ENCODE assay signal across 13 mouse cellular contexts in the genomic region with DNA sequence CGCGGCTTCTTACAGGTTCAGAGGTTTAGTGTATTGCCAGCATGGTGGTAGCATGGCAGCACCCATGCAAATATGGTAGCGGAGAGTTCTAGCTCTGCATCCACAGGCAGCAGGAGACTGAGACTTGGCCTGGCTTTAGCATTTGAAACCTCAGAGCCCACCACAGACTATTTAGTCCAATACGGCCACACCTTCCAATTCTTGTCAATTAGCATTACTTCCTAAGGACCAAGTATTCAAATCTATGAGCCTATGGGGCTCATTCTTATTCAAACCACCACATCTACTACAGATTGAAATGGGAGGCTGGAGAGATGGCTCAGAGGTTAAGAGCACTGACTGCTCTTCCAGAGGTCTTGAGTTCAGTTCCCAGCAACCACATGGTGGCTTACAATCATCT. TPM values are rescaled to one million over a fixed set of nuclear protein-coding genes. Genes with fewer than 3 reads are reported as not detected.
DNase-seq lines count a peak whose midpoint lies in the region; ATAC-seq and TF ChIP-seq lines count a peak whose summit lies in the region.
"Had no signal": no experiment of that assay in that cellular context is flagged by ENCODE, and none has a peak within 500 bp of the region (broad histone marks: within the 10 kb centered on the region; RNA-seq: fewer than 3 reads in every experiment).

No protein-coding gene starts in this region.

- ATAC-seq in embryonic facial prominence, embryonic 15.5 days (ENCODE audit: insufficient number of reproducible peaks, low FRiP score, low TSS enrichment, low read depth): no peak
- ATAC-seq in intestine, embryonic 15.5 days: no peak
- no peak for ATAC-seq in neural tube, embryonic 15.5 days (ENCODE audit: low FRiP score)

- H3K4me3 ChIP-seq in left cerebral cortex, adult 2 months: no peak overlapping the region
- H3K4me3 ChIP-seq in embryonic facial prominence, embryonic 15.5 days (replicated peaks): no peak overlapping the region
- no peak overlapping the region for H3K4me3 ChIP-seq in intestine, embryonic 15.5 days (replicated peaks)
- H3K4me3 ChIP-seq in neural tube, embryonic 15.5 days (replicated peaks): no peak overlapping the region

- no peaks in the 10 kb centered on the region for H3K36me3 ChIP-seq in embryonic facial prominence, embryonic 15.5 days
- H3K36me3 ChIP-seq in intestine, embryonic 15.5 days: no peaks in the 10 kb centered on the region
- no peaks in the 10 kb centered on the region for H3K36me3 ChIP-seq in neural tube, embryonic 15.5 days

- intact Hi-C loops in left cerebral cortex, adult 2 months (cut with DNase I): no loop called here
- intact Hi-C loops in left cerebral cortex, postnatal 25 days (cut with DNase I): no loop called here
- intact Hi-C loops in gastrocnemius, postnatal 36 days (cut with DNase I): no loop called here
- intact Hi-C loops in heart, postnatal 10 days (cut with DNase I): no loop called here

- no peak overlapping the region for H3K4me2 ChIP-seq in embryonic facial prominence, embryonic 15.5 days (replicated peaks)
- no peak overlapping the region for H3K4me2 ChIP-seq in intestine, embryonic 15.5 days (replicated peaks)
- no peak overlapping the region for H3K4me2 ChIP-seq in neural tube, embryonic 15.5 days

- H3K4me1 ChIP-seq in embryonic facial prominence, embryonic 15.5 days: no peaks in the 10 kb centered on the region
- no peaks in the 10 kb centered on the region for H3K4me1 ChIP-seq in intestine, embryonic 15.5 days (replicated peaks)
- peaks cover 12% of the 10 kb centered on the region for H3K4me1 ChIP-seq in neural tube, embryonic 15.5 days

- no peak overlapping the region for H3K9ac ChIP-seq in embryonic facial prominence, embryonic 15.5 days
- H3K9ac ChIP-seq in intestine, embryonic 15.5 days: no peak overlapping the region
- no peak overlapping the region for H3K9ac ChIP-seq in neural tube, embryonic 15.5 days (replicated peaks)

- no peak for TF ChIP-seq CTCF in left cerebral cortex, adult 2 months (IDR thresholded peaks at IDR 0.05)

- H3K9me3 ChIP-seq in embryonic facial prominence, embryonic 15.5 days (replicated peaks): no peaks in the 10 kb centered on the region
- H3K9me3 ChIP-seq in intestine, embryonic 15.5 days: no peaks in the 10 kb centered on the region
- no peaks in the 10 kb centered on the region for H3K9me3 ChIP-seq in neural tube, embryonic 15.5 days (replicated peaks)

- no peak for DNase-seq in left cerebral cortex, adult 2 months (ENCODE audit: extremely low spot score in 1 of 2, low spot score in 2 of 2)
- no peak for DNase-seq in left cerebral cortex, postnatal 25 days (ENCODE audit: low spot score in 2 of 2)
- no peak for DNase-seq in gastrocnemius, postnatal 36 days
- DNase-seq in heart, postnatal 10 days: no peak
- DNase-seq in c-Kit-positive CD71-positive TER-119-positive erythroid progenitor cells, embryonic 14.5 days (ENCODE audit: low spot score): no peak
- DNase-seq: cerebellum, adult 18-20 months; thymus, adult 2 months had no signal

- WGBS in embryonic facial prominence, embryonic 15.5 days: 89% methylated on average over 4 of the region's 4 CpGs
- WGBS in intestine, embryonic 15.5 days: 96% methylated on average over 4 of the region's 4 CpGs
- 95% methylated on average over 4 of the region's 4 CpGs for WGBS in neural tube, embryonic 15.5 days

- peak overlapping the region; percentile 98 for H3K27ac ChIP-seq in left cerebral cortex, adult 2 months
- peak overlapping the region; percentile 96 for H3K27ac ChIP-seq in embryonic facial prominence, embryonic 15.5 days (replicated peaks)
- H3K27ac ChIP-seq in intestine, embryonic 15.5 days: peak overlapping the region; percentile 34; the same call in 1 of the 2 replicates
- H3K27ac ChIP-seq in neural tube, embryonic 15.5 days (replicated peaks): peak overlapping the region; percentile 98

- no peaks in the 10 kb centered on the region for H3K27me3 ChIP-seq in embryonic facial prominence, embryonic 15.5 days
- H3K27me3 ChIP-seq in intestine, embryonic 15.5 days (replicated peaks): no peaks in the 10 kb centered on the region
- no peaks in the 10 kb centered on the region for H3K27me3 ChIP-seq in neural tube, embryonic 15.5 days (replicated peaks)

RNA-seq across cellular contexts. Expression of a gene that starts 4.3 kb away (rescaled TPM):
- 10 to 100 TPM; 29.1 to 29.2 TPM for total RNA-seq in left cerebral cortex, adult 2 months (2021)
- total RNA-seq in left cerebral cortex, postnatal 25 days (2021): 10 to 100 TPM; 51.6 to 68.2 TPM
- 0.09 TPM in 1 of 2 replicates, not detected in the other for polyA plus RNA-seq in embryonic facial prominence, embryonic 15.5 days (2015; fragmentation: Nextera tagmentation; extraction: Ambion mirVana)
- 0.13 and 0.14 TPM in 2 replicates for polyA plus RNA-seq in intestine, embryonic 15.5 days (2015; fragmentation: Nextera tagmentation; extraction: Ambion mirVana)
- polyA plus RNA-seq in neural tube, embryonic 15.5 days (2015; fragmentation: Nextera tagmentation; extraction: Ambion mirVana): 1.5 and 2.0 TPM in 2 replicates
- not detected for total RNA-seq in gastrocnemius, postnatal 36 days (2021)
- not detected for total RNA-seq in heart, postnatal 10 days (2021)
- total RNA-seq: neutrophil, adult 5-6 weeks had no signal
- polyA plus RNA-seq: thymus, adult 2 months had no signal

RNA-seq across cellular contexts. Expression of a gene that starts 18.3 kb away (rescaled TPM):
- total RNA-seq in left cerebral cortex, adult 2 months (2021): 100 to 1,000 TPM; 687 to 720 TPM
- 100 to 1,000 TPM; 670 to 698 TPM for total RNA-seq in left cerebral cortex, postnatal 25 days (2021)
- polyA plus RNA-seq in embryonic facial prominence, embryonic 15.5 days (2015; fragmentation: Nextera tagmentation; extraction: Ambion mirVana): 11.5 and 15.0 TPM in 2 replicates
- polyA plus RNA-seq in intestine, embryonic 15.5 days (2015; fragmentation: Nextera tagmentation; extraction: Ambion mirVana): 6.0 and 7.6 TPM in 2 replicates
- 77.9 and 90.1 TPM in 2 replicates for polyA plus RNA-seq in neural tube, embryonic 15.5 days (2015; fragmentation: Nextera tagmentation; extraction: Ambion mirVana)
- total RNA-seq in gastrocnemius, postnatal 36 days (2021): 1 to 10 TPM; 8.0 to 8.1 TPM
- total RNA-seq in heart, postnatal 10 days (2021): 10 to 100 TPM; 14.0 to 17.2 TPM

RNA-seq across cellular contexts. Expression of a gene that starts 26.5 kb away (rescaled TPM):
- 10 to 100 TPM; 16.7 to 17.8 TPM for total RNA-seq in left cerebral cortex, adult 2 months (2021)
- total RNA-seq in left cerebral cortex, postnatal 25 days (2021): 10 to 100 TPM; 14.5 to 17.6 TPM
- polyA plus RNA-seq in embryonic facial prominence, embryonic 15.5 days (2015; fragmentation: Nextera tagmentation; extraction: Ambion mirVana): 52.2 and 62.2 TPM in 2 replicates
- polyA plus RNA-seq in intestine, embryonic 15.5 days (2015; fragmentation: Nextera tagmentation; extraction: Ambion mirVana): 49.9 and 57.6 TPM in 2 replicates
- polyA plus RNA-seq in neural tube, embryonic 15.5 days (2015; fragmentation: Nextera tagmentation; extraction: Ambion mirVana): 200 and 252 TPM in 2 replicates
- under 1 TPM; 0.23 to 0.59 TPM for total RNA-seq in gastrocnemius, postnatal 36 days (2021)
- 1 to 10 TPM; 5.6 to 6.9 TPM for total RNA-seq in heart, postnatal 10 days (2021)
- total RNA-seq: neutrophil, adult 5-6 weeks had no signal

RNA-seq across cellular contexts. Expression of a gene that starts 38.1 kb away (rescaled TPM):
- total RNA-seq in left cerebral cortex, adult 2 months (2021): under 1 TPM; 0.61 to 0.75 TPM
- 1 to 10 TPM; 1.6 to 1.7 TPM for total RNA-seq in left cerebral cortex, postnatal 25 days (2021)
- 0.67 and 0.95 TPM in 2 replicates for polyA plus RNA-seq in embryonic facial prominence, embryonic 15.5 days (2015; fragmentation: Nextera tagmentation; extraction: Ambion mirVana)
- 0.24 and 0.28 TPM in 2 replicates for polyA plus RNA-seq in intestine, embryonic 15.5 days (2015; fragmentation: Nextera tagmentation; extraction: Ambion mirVana)
- 2.5 and 2.7 TPM in 2 replicates for polyA plus RNA-seq in neural tube, embryonic 15.5 days (2015; fragmentation: Nextera tagmentation; extraction: Ambion mirVana)
- total RNA-seq in gastrocnemius, postnatal 36 days (2021): under 1 TPM in 1 of 2 experiments, not detected in 1; 0.10 TPM
- total RNA-seq in heart, postnatal 10 days (2021): under 1 TPM in 1 of 2 experiments, not detected in 1; 0.26 TPM
- total RNA-seq: neutrophil, adult 5-6 weeks had no signal

RNA-seq across cellular contexts. Expression of a gene that starts 46.4 kb away (rescaled TPM):
- total RNA-seq in left cerebral cortex, adult 2 months (2021): not detected
- under 1 TPM in 1 of 2 experiments, not detected in 1; 0.66 TPM for total RNA-seq in left cerebral cortex, postnatal 25 days (2021)
- polyA plus RNA-seq in embryonic facial prominence, embryonic 15.5 days (2015; fragmentation: Nextera tagmentation; extraction: Ambion mirVana): not detected in 2 replicates
- not detected in 2 replicates for polyA plus RNA-seq in intestine, embryonic 15.5 days (2015; fragmentation: Nextera tagmentation; extraction: Ambion mirVana)
- polyA plus RNA-seq in neural tube, embryonic 15.5 days (2015; fragmentation: Nextera tagmentation; extraction: Ambion mirVana): 0.27 TPM in 1 of 2 replicates, not detected in the other
- not detected for total RNA-seq in gastrocnemius, postnatal 36 days (2021)
- total RNA-seq in heart, postnatal 10 days (2021): not detected
- total RNA-seq: left cerebral cortex, postnatal 36 days had no signal
- polyA plus RNA-seq: kidney, embryonic 16.5 days; thymus, adult 2 months had no signal

Comparison
In these comparisons a context has a peak if more than half of its experiments do, and no peak if none do; other contexts are left out.
1. H3K27ac ChIP-seq: peak in every context shown above with its lines; median percentile 98 in left cerebral cortex, adult 2 months; 98 in neural tube, embryonic 15.5 days; 96 in embryonic facial prominence, embryonic 15.5 days; 34 in intestine, embryonic 15.5 days.
2. RNA of a gene that starts 4.3 kb away (total RNA-seq): 51.6 to 68.2 TPM in left cerebral cortex, postnatal 25 days and 29.1 to 29.2 TPM in left cerebral cortex, adult 2 months; not detected in gastrocnemius, postnatal 36 days and not detected in heart, postnatal 10 days; every median in the first group is over 10 times any median in the second.
3. RNA of a gene that starts 18.3 kb away (total RNA-seq): 687 to 720 TPM in left cerebral cortex, adult 2 months and 670 to 698 TPM in left cerebral cortex, postnatal 25 days; 14.0 to 17.2 TPM in heart, postnatal 10 days and 8.0 to 8.1 TPM in gastrocnemius, postnatal 36 days; every median in the first group is over 10 times any median in the second.
4. RNA of a gene that starts 26.5 kb away (total RNA-seq): 16.7 to 17.8 TPM in left cerebral cortex, adult 2 months, 14.5 to 17.6 TPM in left cerebral cortex, postnatal 25 days and 5.6 to 6.9 TPM in heart, postnatal 10 days; 0.23 to 0.59 TPM in gastrocnemius, postnatal 36 days; every median in the first group is over 4 times any median in the second.